Mouse (Mus musculus): ENCODE measurements around the gene Mlana.

Mlana gene

GRCm38 (mm10) chr19:29697245-29697874, at the start of gene Mlana:
Mlana (plus strand) TSS chr19:29697824.
- no peak for DNase-seq (ENCODE audit: low spot score in 2 of 2)

- no peak for DNase-seq (ENCODE audit: low spot score in 2 of 2)
Measured at GRCm38 (mm10) chr19:29648550-29648914, 49.1 kb upstream of the Mlana start.

GRCm38 (mm10) chr19:29649683-29650082, 47.9 kb upstream of the Mlana start:
- no peak for DNase-seq (ENCODE audit: low spot score in 2 of 2)

GRCm38 (mm10) chr19:29653768-29654265, 43.8 kb upstream of the Mlana start:
- DNase-seq (ENCODE audit: low spot score in 2 of 2): no peak

GRCm38 (mm10) chr19:29655148-29655547, 42.5 kb upstream of the Mlana start:
- DNase-seq (ENCODE audit: low spot score in 2 of 2): no peak

- DNase-seq (ENCODE audit: low spot score in 2 of 2): no peak
Measured at GRCm38 (mm10) chr19:29656029-29656428, 41.6 kb upstream of the Mlana start.

GRCm38 (mm10) chr19:29656620-29657019, 41.0 kb upstream of the Mlana start:
- DNase-seq (ENCODE audit: low spot score in 2 of 2): no peak

GRCm38 (mm10) chr19:29657033-29657432, 40.6 kb upstream of the Mlana start:
- DNase-seq (ENCODE audit: low spot score in 2 of 2): no peak

- DNase-seq (ENCODE audit: low spot score in 2 of 2): no peak
Measured at GRCm38 (mm10) chr19:29657558-29657957, 40.1 kb upstream of the Mlana start.

GRCm38 (mm10) chr19:29658836-29659235, 38.8 kb upstream of the Mlana start:
- DNase-seq (ENCODE audit: low spot score in 2 of 2): no peak

GRCm38 (mm10) chr19:29659705-29660104, 37.9 kb upstream of the Mlana start:
- DNase-seq (ENCODE audit: low spot score in 2 of 2): no peak

GRCm38 (mm10) chr19:29660835-29661764, 36.5 kb upstream of the Mlana start:
- no peak for DNase-seq (ENCODE audit: low spot score in 2 of 2)

GRCm38 (mm10) chr19:29661974-29662580, 35.5 kb upstream of the Mlana start:
- no peak for DNase-seq (ENCODE audit: low spot score in 2 of 2)

- no peak for DNase-seq (ENCODE audit: low spot score in 2 of 2)
Measured at GRCm38 (mm10) chr19:29663780-29664179, 33.8 kb upstream of the Mlana start.

- no peak for DNase-seq (ENCODE audit: low spot score in 2 of 2)
Measured at GRCm38 (mm10) chr19:29664934-29665333, 32.7 kb upstream of the Mlana start.

- no peak for DNase-seq (ENCODE audit: low spot score in 2 of 2)
Measured at GRCm38 (mm10) chr19:29666164-29666563, 31.5 kb upstream of the Mlana start.

- no peak for DNase-seq (ENCODE audit: low spot score in 2 of 2)
Measured at GRCm38 (mm10) chr19:29666965-29667594, 30.5 kb upstream of the Mlana start.

- no peak for DNase-seq (ENCODE audit: low spot score in 2 of 2)
Measured at GRCm38 (mm10) chr19:29668135-29668534, 29.5 kb upstream of the Mlana start.

- no peak for DNase-seq (ENCODE audit: low spot score in 2 of 2)
Measured at GRCm38 (mm10) chr19:29670247-29670646, 27.4 kb upstream of the Mlana start.

GRCm38 (mm10) chr19:29671160-29671559, 26.5 kb upstream of the Mlana start:
- DNase-seq (ENCODE audit: low spot score in 2 of 2): no peak

- DNase-seq (ENCODE audit: low spot score in 2 of 2): no peak
Measured at GRCm38 (mm10) chr19:29672660-29673059, 25.0 kb upstream of the Mlana start.

GRCm38 (mm10) chr19:29674946-29675345, 22.7 kb upstream of the Mlana start:
- DNase-seq (ENCODE audit: low spot score in 2 of 2): no peak
